Mouse (Mus musculus): ENCODE measurements at regions not wholly inside any gene's neighbourhood (a gene's known extent, or its start where the extent isn't known, plus 50 kb on each side); places are given as distances from the start of the nearest gene placed in this dataset.

- Histone ChIP-seq H3K4me1 (replicated peaks; ENCODE audit: control insufficient read depth, insufficient read depth, low read length) (no peaks in the 10 kb centered on the region), H3K9me3 (ENCODE audit: control insufficient read depth, low read length) (no peaks in the 10 kb centered on the region), H3K4me2 (ENCODE audit: low read depth, low read length) (no peak overlapping the region), H3K27me3 (ENCODE audit: control insufficient read depth, insufficient read depth, low read depth, low read length) (no peaks in the 10 kb centered on the region), H3K9ac (ENCODE audit: low read length) (no peak overlapping the region), H3K36me3 (ENCODE audit: control insufficient read depth, insufficient read depth, low read length) (no peaks in the 10 kb centered on the region), H3K27ac (ENCODE audit: low read length) (no peak overlapping the region), H3K4me3 (ENCODE audit: low read length) (no peak overlapping the region)
- WGBS, result 54% methylated on average over 2 of the region's 2 CpGs
- ATAC-seq (ENCODE audit: low read depth), result no peak
Observed at GRCm38 (mm10) chr13:40523115-40523514, 161.9 kb upstream of the Ofcc1 start.

GRCm38 (mm10) chr13:40518180-40518579 is 156.9 kb upstream of the Ofcc1 start:
- Histone ChIP-seq H3K27ac (ENCODE audit: low read length) (no peak overlapping the region), H3K9ac (ENCODE audit: low read length) (no peak overlapping the region), H3K4me2 (ENCODE audit: low read depth, low read length) (no peak overlapping the region), H3K36me3 (ENCODE audit: control insufficient read depth, insufficient read depth, low read length) (no peaks in the 10 kb centered on the region), H3K4me3 (ENCODE audit: low read length) (no peak overlapping the region), H3K9me3 (ENCODE audit: control insufficient read depth, low read length) (no peaks in the 10 kb centered on the region), H3K27me3 (ENCODE audit: control insufficient read depth, insufficient read depth, low read depth, low read length) (no peaks in the 10 kb centered on the region), H3K4me1 (replicated peaks; ENCODE audit: control insufficient read depth, insufficient read depth, low read length) (no peaks in the 10 kb centered on the region)
- whole genome bisulfite sequencing, result 53% methylated on average over 4 of the region's 4 CpGs
- no peak for ATAC-seq (ENCODE audit: low read depth)

GRCm38 (mm10) chr13:40509290-40509689 is 148.0 kb upstream of the Ofcc1 start:
- WGBS, result 70% methylated on average over 1 of the region's 1 CpGs
- H3K4me2 ChIP-seq (ENCODE audit: low read depth, low read length), result no peak overlapping the region
- H3K9me3 ChIP-seq (ENCODE audit: control insufficient read depth, low read length), result no peaks in the 10 kb centered on the region
- no peak overlapping the region for H3K27ac ChIP-seq (ENCODE audit: low read length)
- H3K36me3 ChIP-seq (ENCODE audit: control insufficient read depth, insufficient read depth, low read length), result no peaks in the 10 kb centered on the region
- no peaks in the 10 kb centered on the region for H3K4me1 ChIP-seq (replicated peaks; ENCODE audit: control insufficient read depth, insufficient read depth, low read length)
- no peak overlapping the region for H3K4me3 ChIP-seq (ENCODE audit: low read length)
- H3K27me3 ChIP-seq (ENCODE audit: control insufficient read depth, insufficient read depth, low read depth, low read length), result no peaks in the 10 kb centered on the region
- no peak overlapping the region for H3K9ac ChIP-seq (ENCODE audit: low read length)
- no peak for ATAC-seq (ENCODE audit: low read depth)

GRCm38 (mm10) chr13:40480830-40481229 is 119.6 kb upstream of the Ofcc1 start:
- no peak for ATAC-seq (ENCODE audit: low read depth)
- Histone ChIP-seq H3K9ac (ENCODE audit: low read length) (no peak overlapping the region), H3K27ac (ENCODE audit: low read length) (no peak overlapping the region), H3K36me3 (ENCODE audit: control insufficient read depth, insufficient read depth, low read length) (no peaks in the 10 kb centered on the region), H3K9me3 (ENCODE audit: control insufficient read depth, low read length) (no peaks in the 10 kb centered on the region), H3K27me3 (ENCODE audit: control insufficient read depth, insufficient read depth, low read depth, low read length) (no peaks in the 10 kb centered on the region), H3K4me2 (ENCODE audit: low read depth, low read length) (no peak overlapping the region), H3K4me3 (ENCODE audit: low read length) (no peak overlapping the region), H3K4me1 (replicated peaks; ENCODE audit: control insufficient read depth, insufficient read depth, low read length) (no peaks in the 10 kb centered on the region)
- WGBS, result 32% methylated on average over 7 of the region's 7 CpGs

GRCm38 (mm10) chr13:40472683-40473082 is 111.4 kb upstream of the Ofcc1 start:
- H3K4me2 ChIP-seq (ENCODE audit: low read depth, low read length), result no peak overlapping the region
- 46% methylated on average over 3 of the region's 3 CpGs for WGBS
- no peak for ATAC-seq (ENCODE audit: low read depth)

GRCm38 (mm10) chr13:40469162-40469561 is 107.9 kb upstream of the Ofcc1 start:
- WGBS, result 76% methylated on average over 7 of the region's 7 CpGs

More at GRCm38 (mm10) chr13:40472683-40473082, 111.4 kb upstream of the Ofcc1 start:
- Histone ChIP-seq H3K36me3 (ENCODE audit: control insufficient read depth, insufficient read depth, low read length) (no peaks in the 10 kb centered on the region), H3K9ac (ENCODE audit: low read length) (no peak overlapping the region), H3K9me3 (ENCODE audit: control insufficient read depth, low read length) (no peaks in the 10 kb centered on the region), H3K27me3 (ENCODE audit: control insufficient read depth, insufficient read depth, low read depth, low read length) (no peaks in the 10 kb centered on the region), H3K27ac (ENCODE audit: low read length) (no peak overlapping the region), H3K4me1 (replicated peaks; ENCODE audit: control insufficient read depth, insufficient read depth, low read length) (no peaks in the 10 kb centered on the region), H3K4me3 (ENCODE audit: low read length) (no peak overlapping the region)

GRCm38 (mm10) chr13:40453360-40453759 is 92.1 kb upstream of the Ofcc1 start:
- no peak overlapping the region for H3K4me3 ChIP-seq (ENCODE audit: low read length)
- no peaks in the 10 kb centered on the region for H3K36me3 ChIP-seq (ENCODE audit: control insufficient read depth, insufficient read depth, low read length)
- 75% methylated on average over 2 of the region's 2 CpGs for WGBS
- H3K4me1 ChIP-seq (replicated peaks; ENCODE audit: control insufficient read depth, insufficient read depth, low read length), result no peaks in the 10 kb centered on the region
- no peak overlapping the region for H3K27ac ChIP-seq (ENCODE audit: low read length)
- no peaks in the 10 kb centered on the region for H3K27me3 ChIP-seq (ENCODE audit: control insufficient read depth, insufficient read depth, low read depth, low read length)
- H3K9ac ChIP-seq (ENCODE audit: low read length), result no peak overlapping the region
- no peak overlapping the region for H3K4me2 ChIP-seq (ENCODE audit: low read depth, low read length)
- no peak for ATAC-seq (ENCODE audit: low read depth)
- no peaks in the 10 kb centered on the region for H3K9me3 ChIP-seq (ENCODE audit: control insufficient read depth, low read length)

More at GRCm38 (mm10) chr13:40469162-40469561, 107.9 kb upstream of the Ofcc1 start:
- ATAC-seq (ENCODE audit: low read depth), result no peak
- Histone ChIP-seq H3K27ac (ENCODE audit: low read length) (no peak overlapping the region), H3K9ac (ENCODE audit: low read length) (no peak overlapping the region), H3K27me3 (ENCODE audit: control insufficient read depth, insufficient read depth, low read depth, low read length) (no peaks in the 10 kb centered on the region), H3K4me1 (replicated peaks; ENCODE audit: control insufficient read depth, insufficient read depth, low read length) (no peaks in the 10 kb centered on the region), H3K4me3 (ENCODE audit: low read length) (no peak overlapping the region), H3K9me3 (ENCODE audit: control insufficient read depth, low read length) (no peaks in the 10 kb centered on the region), H3K4me2 (ENCODE audit: low read depth, low read length) (no peak overlapping the region), H3K36me3 (ENCODE audit: control insufficient read depth, insufficient read depth, low read length) (no peaks in the 10 kb centered on the region)

GRCm38 (mm10) chr13:40429831-40430230 is 68.6 kb upstream of the Ofcc1 start:
- H3K4me2 ChIP-seq (ENCODE audit: low read depth, low read length), result no peak overlapping the region
- H3K9me3 ChIP-seq (ENCODE audit: control insufficient read depth, low read length), result no peaks in the 10 kb centered on the region
- 82% methylated on average over 8 of the region's 8 CpGs for WGBS
- no peak for ATAC-seq (ENCODE audit: low read depth)
- no peaks in the 10 kb centered on the region for H3K36me3 ChIP-seq (ENCODE audit: control insufficient read depth, insufficient read depth, low read length)
- H3K4me1 ChIP-seq (replicated peaks; ENCODE audit: control insufficient read depth, insufficient read depth, low read length), result 0 out of 2 replicates have a peak, but pooled peaks cover 2% of the 10 kb centered on the region
- H3K4me3 ChIP-seq (ENCODE audit: low read length), result no peak overlapping the region
- no peaks in the 10 kb centered on the region for H3K27me3 ChIP-seq (ENCODE audit: control insufficient read depth, insufficient read depth, low read depth, low read length)
- H3K27ac ChIP-seq (ENCODE audit: low read length), result no peak overlapping the region
- no peak overlapping the region for H3K9ac ChIP-seq (ENCODE audit: low read length)

- WGBS, result 72% methylated on average over 3 of the region's 3 CpGs
- H3K9ac ChIP-seq (ENCODE audit: low read length), result no peak overlapping the region
- no peak overlapping the region for H3K4me3 ChIP-seq (ENCODE audit: low read length)
- H3K9me3 ChIP-seq (ENCODE audit: control insufficient read depth, low read length), result no peaks in the 10 kb centered on the region
- no peaks in the 10 kb centered on the region for H3K27me3 ChIP-seq (ENCODE audit: control insufficient read depth, insufficient read depth, low read depth, low read length)
- no peaks in the 10 kb centered on the region for H3K4me1 ChIP-seq (replicated peaks; ENCODE audit: control insufficient read depth, insufficient read depth, low read length)
- no peaks in the 10 kb centered on the region for H3K36me3 ChIP-seq (ENCODE audit: control insufficient read depth, insufficient read depth, low read length)
- no peak for ATAC-seq (ENCODE audit: low read depth)
- H3K27ac ChIP-seq (ENCODE audit: low read length), result no peak overlapping the region
- no peak overlapping the region for H3K4me2 ChIP-seq (ENCODE audit: low read depth, low read length)
Observed at GRCm38 (mm10) chr13:40423051-40423450, 61.8 kb upstream of the Ofcc1 start.

- Histone ChIP-seq H3K4me2 (ENCODE audit: low read depth, low read length) (no peak overlapping the region), H3K36me3 (ENCODE audit: control insufficient read depth, insufficient read depth, low read length) (no peaks in the 10 kb centered on the region), H3K9ac (ENCODE audit: low read length) (no peak overlapping the region), H3K9me3 (ENCODE audit: control insufficient read depth, low read length) (no peaks in the 10 kb centered on the region), H3K4me1 (replicated peaks; ENCODE audit: control insufficient read depth, insufficient read depth, low read length) (no peaks in the 10 kb centered on the region), H3K27me3 (ENCODE audit: control insufficient read depth, insufficient read depth, low read depth, low read length) (no peaks in the 10 kb centered on the region), H3K4me3 (ENCODE audit: low read length) (no peak overlapping the region), H3K27ac (ENCODE audit: low read length) (no peak overlapping the region)
- ATAC-seq (ENCODE audit: low read depth), result no peak
- 75% methylated on average over 3 of the region's 3 CpGs for WGBS
Observed at GRCm38 (mm10) chr13:40417856-40418255, 56.6 kb upstream of the Ofcc1 start.
